Mouse (Mus musculus) layer of hippocampus, adult 11-12 months (tissue): ENCODE results near the gene Map3k11.

Experiments used
- DNase-seq: peaks from one replicate; pipeline ENCODE4 v3.0.0; 2022; ENCODE audit warnings: low spot score

The Map3k11 gene

GRCm38 (mm10) chr19:5731264-5731978, 42.9 kb downstream of the Map3k11 start:
- peak; percentile 95 for DNase-seq

- DNase-seq, result no peak
These were observed 45.8 kb downstream of the Map3k11 start for GRCm38 (mm10) chr19:5734325-5734724.

GRCm38 (mm10) chr19:5739446-5739845, 50.9 kb downstream of the Map3k11 start:
- DNase-seq, result no peak

GRCm38 (mm10) chr19:5740320-5741317, 52.1 kb downstream of the Map3k11 start, which contains the start of gene Ltbp3:
Gene Ltbp3 (plus strand): TSS chr19:5740904.
- peak; percentile 40 for DNase-seq

GRCm38 (mm10) chr19:5741641-5742240, 53.2 kb downstream of the Map3k11 start:
- peak; percentile 60 for DNase-seq

GRCm38 (mm10) chr19:5742241-5742641, 53.7 kb downstream of the Map3k11 start:
- DNase-seq, result no peak

- DNase-seq, result no peak
These were observed 55.0 kb downstream of the Map3k11 start for GRCm38 (mm10) chr19:5743576-5743975.

GRCm38 (mm10) chr19:5745756-5746710, 57.5 kb downstream of the Map3k11 start:
- no peak for DNase-seq

GRCm38 (mm10) chr19:5746907-5747363, 58.4 kb downstream of the Map3k11 start:
- no peak for DNase-seq

- no peak for DNase-seq
These were observed 60.9 kb downstream of the Map3k11 start for GRCm38 (mm10) chr19:5749476-5749875.

GRCm38 (mm10) chr19:5750951-5751350, 62.4 kb downstream of the Map3k11 start:
- DNase-seq, result no peak

- DNase-seq, result no peak
These were observed 63.2 kb downstream of the Map3k11 start for GRCm38 (mm10) chr19:5751742-5752141.
